Mouse (Mus musculus) intestine, postnatal 0 days (tissue): Measurements from ENCODE around the gene Cabin1. TPM values are rescaled to one million over a fixed set of nuclear protein-coding genes. Genes with fewer than 3 reads are reported as not detected.

Source experiments
- ATAC-seq: fragments of 200-750 bp; cut with Nextera tagmentation; 2 replicates; pipeline ENCODE4 v1.8.0; 2017; ENCODE audit warnings: mild to moderate bottlenecking, moderate TSS enrichment, moderate library complexity
- H3K27ac ChIP-seq: fragments of 300-500 bp; sonication (generic); 2 replicates; pipeline ENCODE4 v1.5.1; 2014; ENCODE audit warnings: mild to moderate bottlenecking, low read depth, low read length, moderate library complexity
- H3K27me3 ChIP-seq: fragments of 300-500 bp; sonication (generic); replicated peaks from 2 replicates; pipeline ENCODE4 v1.6.1; 2014; ENCODE audit warnings: low read length, mixed read lengths; ENCODE audit not compliant: control insufficient read depth, insufficient read depth
- H3K36me3 ChIP-seq: fragments of 300-500 bp; sonication (generic); 2 replicates; pipeline ENCODE4 v1.6.1; 2014; ENCODE audit warnings: mild to moderate bottlenecking, moderate library complexity; ENCODE audit not compliant: control insufficient read depth, insufficient read depth
- H3K4me1 ChIP-seq: fragments of 300-500 bp; sonication (generic); replicated peaks from 2 replicates; pipeline ENCODE4 v1.6.1; 2014; ENCODE audit warnings: antibody characterized with exemption, low read length, mixed read lengths; ENCODE audit not compliant: control insufficient read depth, insufficient read depth
- H3K4me2 ChIP-seq: fragments of 300-500 bp; sonication (generic); replicated peaks from 2 replicates; pipeline ENCODE4 v1.6.1; 2014; ENCODE audit warnings: low read depth, mild to moderate bottlenecking, moderate library complexity
- H3K4me3 ChIP-seq: fragments of 300-500 bp; sonication (generic); 2 replicates; pipeline ENCODE4 v1.5.1; 2014; ENCODE audit warnings: low read depth, low read length
- H3K9ac ChIP-seq: fragments of 300-500 bp; sonication (generic); 2 replicates; pipeline ENCODE4 v1.6.1; 2014; ENCODE audit warnings: mild to moderate bottlenecking, low read depth, low read length
- H3K9me3 ChIP-seq: fragments of 300-500 bp; sonication (generic); 2 replicates; pipeline ENCODE4 v1.6.1; 2016; ENCODE audit warnings: mixed run types; ENCODE audit not compliant: control insufficient read depth
- CTCF ChIP-seq: sonication (generic); IDR thresholded peaks from 2 replicates; pipeline ENCODE4 v1.5.1; 2016; ENCODE audit warnings: low read depth, mild to moderate bottlenecking, control low read depth, antibody characterized with exemption, moderate library complexity
- WGBS: fragments of 180-500 bp; shearing (Covaris S2); extraction: QIAGEN DNeasy Blood & Tissue Kit; methylation state at CpG from one replicate; pipeline ENCODE4 v1.1.7; 2014; 5-methylcytosine and 5-hydroxymethylcytosine counted together
- polyA plus RNA-seq: library from polyadenylated mRNA; unstranded; fragments of >200 nt; fragmentation: Nextera tagmentation; extraction: Ambion mirVana; gene quantifications from 2 replicates; pipeline ENCODE4 v1.2.1, GENCODE M21; 2015

Gene Cabin1
- polyA plus RNA-seq, 1 experiment from 2014 or later: 14.1 TPM

DNA sequence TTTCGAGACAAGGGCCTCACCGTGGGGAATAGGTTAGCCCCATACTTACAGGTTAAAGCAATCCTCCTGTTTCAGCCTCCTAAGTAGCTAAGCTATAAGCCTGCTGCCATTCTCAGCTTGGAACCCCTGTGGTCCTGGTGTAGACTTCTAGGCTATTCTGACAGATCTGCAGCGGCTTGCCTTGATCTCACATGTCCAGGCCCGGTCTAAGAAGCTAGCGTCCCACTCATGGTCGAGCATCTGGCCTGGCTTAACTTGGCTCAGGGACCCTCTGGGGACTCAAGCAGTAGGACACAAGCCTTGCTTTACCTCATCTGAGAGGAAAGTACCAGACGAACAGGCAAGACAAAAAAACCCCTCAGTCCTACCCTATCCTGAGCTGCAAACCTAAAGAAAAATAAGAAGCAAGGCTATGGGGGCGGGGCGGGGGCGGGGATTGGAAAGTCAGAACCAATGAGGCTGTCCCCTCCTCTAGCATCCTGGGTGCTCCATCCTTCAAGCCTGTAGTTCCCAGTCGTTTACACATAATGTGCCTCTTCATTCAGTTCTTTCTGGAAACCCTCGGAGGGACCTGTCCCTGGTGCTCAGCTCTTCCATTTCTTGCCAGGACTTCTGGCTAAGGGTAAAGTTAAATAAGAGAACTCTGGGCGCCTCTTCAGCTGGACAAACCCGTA is 129.0 kb downstream of the Cabin1 start:
- Histone ChIP-seq H3K9me3 (no peaks in the 10 kb centered on the region), H3K36me3 (no peaks in the 10 kb centered on the region; the same call in 1 of the 2 replicates), H3K9ac (no peak overlapping the region), H3K4me2 (no peak overlapping the region), H3K4me3 (no peak overlapping the region), H3K27ac (no peak overlapping the region), H3K4me1 (no peaks in the 10 kb centered on the region), H3K27me3 (no peaks in the 10 kb centered on the region)
- no peak for TF ChIP-seq CTCF
- 76% methylated on average over 14 of the region's 14 CpGs for WGBS
- ATAC-seq: no peak

DNA sequence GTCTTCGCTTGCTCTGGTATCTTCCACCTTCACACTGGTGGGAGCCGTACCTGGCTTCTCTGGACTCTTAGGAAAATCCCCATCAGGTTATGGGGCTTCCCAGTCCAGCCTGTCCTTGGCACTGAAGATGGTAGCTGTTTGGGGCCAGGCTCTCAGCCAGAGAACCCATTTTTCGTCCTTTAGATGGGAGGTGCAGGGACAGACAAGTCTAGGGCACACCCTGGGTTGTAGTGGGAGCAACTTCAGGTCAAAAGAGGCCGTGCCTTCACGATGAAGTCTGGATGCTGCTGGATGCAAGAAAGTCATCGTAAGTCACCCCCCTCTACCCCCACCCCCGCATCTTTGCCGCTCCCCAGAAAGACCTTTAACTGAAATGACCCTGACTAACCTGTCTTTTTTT is 129.5 kb downstream of the Cabin1 start:
- Histone ChIP-seq H3K4me3 (no peak overlapping the region), H3K9ac (no peak overlapping the region), H3K27ac (no peak overlapping the region), H3K4me2 (no peak overlapping the region), H3K4me1 (no peaks in the 10 kb centered on the region), H3K9me3 (no peaks in the 10 kb centered on the region), H3K27me3 (no peaks in the 10 kb centered on the region), H3K36me3 (no peaks in the 10 kb centered on the region; the same call in 1 of the 2 replicates)
- ATAC-seq: no peak
- WGBS: 95% methylated on average over 8 of the region's 8 CpGs
- no peak for TF ChIP-seq CTCF

DNA sequence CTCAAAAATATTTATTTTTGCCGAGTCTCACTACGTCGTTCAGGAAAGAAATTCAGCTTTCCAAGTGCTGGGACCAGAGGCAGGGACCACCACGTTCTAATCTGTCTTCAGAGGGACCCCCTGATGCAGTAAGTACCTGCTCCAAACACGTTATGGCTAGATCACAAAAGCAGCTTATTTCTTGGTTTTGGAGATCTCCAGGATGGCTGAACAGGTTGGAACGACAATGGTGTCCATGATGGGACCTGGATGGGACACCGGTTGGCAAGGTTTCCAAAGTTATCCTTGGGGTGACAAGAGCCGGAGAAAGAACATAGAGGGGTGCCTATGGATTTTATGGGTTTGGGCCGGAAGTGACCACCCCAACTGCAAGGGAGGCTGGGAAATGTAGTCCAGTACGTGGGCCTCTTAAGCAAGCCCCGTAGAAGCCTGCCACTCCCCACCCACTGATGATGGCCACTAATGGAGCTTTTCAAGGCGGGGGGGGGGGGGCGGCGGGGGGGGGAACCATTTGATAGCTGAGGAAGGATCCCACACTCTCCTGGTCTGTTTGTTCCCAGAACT is 130.5 kb downstream of the Cabin1 start:
- H3K36me3 ChIP-seq: no peaks in the 10 kb centered on the region; the same call in 1 of the 2 replicates
- no peak overlapping the region for H3K27ac ChIP-seq
- no peak overlapping the region for H3K4me3 ChIP-seq
- no peak for TF ChIP-seq CTCF
- no peak for ATAC-seq
- no peak overlapping the region for H3K9ac ChIP-seq
- H3K4me2 ChIP-seq: no peak overlapping the region
- H3K4me1 ChIP-seq: no peaks in the 10 kb centered on the region
- no peaks in the 10 kb centered on the region for H3K27me3 ChIP-seq
- H3K9me3 ChIP-seq: no peaks in the 10 kb centered on the region
- 75% methylated on average over 12 of the region's 14 CpGs for WGBS

DNA sequence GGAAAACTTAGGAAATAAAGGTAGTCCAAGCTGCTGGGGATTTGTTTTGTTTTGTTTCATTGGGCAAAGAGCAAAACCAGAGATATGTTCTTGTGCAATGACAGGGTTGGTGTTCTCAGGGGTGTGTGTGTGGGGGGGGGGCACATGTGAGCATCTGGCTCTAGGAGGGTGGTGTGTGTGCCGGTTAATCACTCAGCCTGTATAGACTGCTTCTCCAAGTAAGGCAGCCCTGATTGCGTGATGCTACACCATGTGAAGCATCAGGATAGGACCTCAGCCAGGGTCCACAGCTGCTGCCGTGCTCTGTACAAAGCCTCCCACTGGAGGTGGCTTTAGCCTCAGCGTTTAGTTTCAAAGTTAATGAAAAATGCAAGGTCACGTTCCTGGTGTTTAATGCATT is 131.1 kb downstream of the Cabin1 start:
- 72% methylated on average over 5 of the region's 5 CpGs for WGBS
- H3K4me2 ChIP-seq: no peak overlapping the region
- H3K9ac ChIP-seq: no peak overlapping the region
- no peak for ATAC-seq
- no peak for TF ChIP-seq CTCF
- no peak overlapping the region for H3K4me3 ChIP-seq
- H3K36me3 ChIP-seq: no peaks in the 10 kb centered on the region
- no peaks in the 10 kb centered on the region for H3K4me1 ChIP-seq
- H3K9me3 ChIP-seq: no peaks in the 10 kb centered on the region
- H3K27me3 ChIP-seq: no peaks in the 10 kb centered on the region
- no peak overlapping the region for H3K27ac ChIP-seq

DNA sequence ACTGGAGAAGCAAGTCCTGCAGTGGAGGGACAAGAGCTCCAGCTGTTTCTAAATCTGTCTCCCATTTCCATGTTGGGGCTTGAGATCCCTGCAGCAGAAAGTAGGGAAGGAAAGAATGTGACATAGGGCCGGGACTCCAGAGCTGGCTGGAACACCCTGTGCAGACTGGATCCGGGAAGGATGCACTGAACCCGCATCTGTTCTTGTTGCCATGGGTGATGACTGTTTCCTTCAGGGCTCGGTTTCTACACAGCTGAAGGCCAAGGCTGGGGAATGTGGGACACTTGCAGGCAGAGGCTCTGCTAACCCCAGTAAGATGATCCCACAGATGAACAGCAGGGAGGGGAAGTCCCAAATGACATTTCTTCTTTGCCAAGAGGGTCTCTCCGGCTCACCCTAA is 131.5 kb downstream of the Cabin1 start:
- Histone ChIP-seq H3K27ac (no peak overlapping the region), H3K4me2 (no peak overlapping the region), H3K36me3 (no peaks in the 10 kb centered on the region), H3K9me3 (no peaks in the 10 kb centered on the region), H3K4me3 (no peak overlapping the region), H3K27me3 (no peaks in the 10 kb centered on the region), H3K4me1 (no peaks in the 10 kb centered on the region), H3K9ac (no peak overlapping the region)
- TF ChIP-seq CTCF: no peak
- 0 out of 2 replicates have a peak, but pooled peaks have one; percentile 39 for ATAC-seq
- WGBS: 49% methylated on average over 5 of the region's 5 CpGs

DNA sequence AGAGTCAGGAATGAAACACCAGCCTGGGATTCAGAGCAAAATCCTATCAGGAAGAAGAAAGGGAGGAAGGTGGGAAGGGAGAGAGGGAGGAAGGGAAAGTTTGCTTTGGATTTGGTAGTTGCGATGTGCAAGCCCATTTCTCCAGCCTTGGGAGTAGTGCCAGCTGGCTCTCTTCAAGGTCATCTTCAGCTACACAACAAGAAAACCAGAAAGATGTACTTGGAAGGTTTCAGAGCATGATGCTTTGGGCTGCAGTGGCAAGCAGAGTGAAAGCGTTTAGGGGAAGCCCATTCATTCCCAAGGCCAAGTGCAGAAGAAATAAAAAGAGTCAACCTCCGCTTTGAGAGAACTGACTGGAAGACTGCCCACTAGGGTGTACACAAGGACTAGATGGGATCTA is 136.7 kb downstream of the Cabin1 start:
- Histone ChIP-seq H3K9ac (no peak overlapping the region; the same call in 1 of the 2 replicates), H3K4me3 (no peak overlapping the region), H3K4me1 (no peaks in the 10 kb centered on the region), H3K4me2 (no peak overlapping the region), H3K27ac (no peak overlapping the region), H3K27me3 (no peaks in the 10 kb centered on the region), H3K9me3 (no peaks in the 10 kb centered on the region), H3K36me3 (no peaks in the 10 kb centered on the region)
- no peak for TF ChIP-seq CTCF
- 56% methylated on average over 3 of the region's 3 CpGs for WGBS
- ATAC-seq: no peak
